Mouse (Mus musculus) myocyte (in vitro differentiated cells): Measurements from ENCODE around the gene Tcirg1.

Experiments
- CEBPB ChIP-seq: IDR thresholded peaks from 2 replicates; pipeline ENCODE4 v1.6.1; 2011; ENCODE audit warnings: mild to moderate bottlenecking, moderate library complexity; ENCODE audit not compliant: poor library complexity, insufficient read depth, severe bottlenecking
- E2F4 ChIP-seq: IDR thresholded peaks from one replicate; pipeline ENCODE4 v1.6.1; 2011; ENCODE audit warnings: mild to moderate bottlenecking, control low read depth, moderate library complexity; ENCODE audit not compliant: insufficient read depth
- MAX ChIP-seq: IDR thresholded peaks from one replicate; pipeline ENCODE4 v1.6.1; 2011; ENCODE audit warnings: low read depth, mild to moderate bottlenecking, control low read depth
- MYOD1 ChIP-seq, 3 experiments: IDR thresholded peaks; one replicate each; pipeline ENCODE4 v1.6.1; 2011; ENCODE audit warnings: control low read depth in 2 of 3, low read depth in 2 of 3, mild to moderate bottlenecking in 2 of 3, moderate library complexity in 1 of 3; ENCODE audit not compliant: insufficient read length in 2 of 3, control insufficient read depth in 1 of 3
- MYOG ChIP-seq, 3 experiments: IDR thresholded peaks; one replicate each; pipeline ENCODE4 v1.6.1; 2011; ENCODE audit warnings: control low read depth in 2 of 3, low read depth in 2 of 3, mild to moderate bottlenecking in 2 of 3; ENCODE audit not compliant: insufficient read length in 2 of 3, control insufficient read depth in 1 of 3, insufficient read depth in 1 of 3
- POLR2A ChIP-seq: IDR thresholded peaks from one replicate; pipeline ENCODE4 v1.6.1; 2011; ENCODE audit warnings: low read depth, mild to moderate bottlenecking, control low read depth, moderate library complexity; ENCODE audit not compliant: insufficient read length
- POLR2AphosphoS2 ChIP-seq: IDR thresholded peaks from one replicate; pipeline ENCODE4 v1.6.1; 2011; ENCODE audit warnings: low read depth, control low read depth; ENCODE audit not compliant: insufficient read length
- REST ChIP-seq: IDR thresholded peaks from one replicate; pipeline ENCODE4 v1.6.1; 2011; ENCODE audit warnings: mild to moderate bottlenecking, control low read depth, moderate library complexity; ENCODE audit not compliant: insufficient read depth, insufficient read length
- SRF ChIP-seq: IDR thresholded peaks from one replicate; pipeline ENCODE4 v1.6.1; 2011; ENCODE audit warnings: low read depth; ENCODE audit not compliant: control insufficient read depth, insufficient read length
- TCF12 ChIP-seq: IDR thresholded peaks from one replicate; pipeline ENCODE4 v1.6.1; 2011; ENCODE audit warnings: mild to moderate bottlenecking, control low read depth; ENCODE audit not compliant: poor library complexity, insufficient read depth, severe bottlenecking
- TCF3 ChIP-seq: IDR thresholded peaks from one replicate; pipeline ENCODE4 v1.6.1; 2011; ENCODE audit warnings: low read depth, control low read depth; ENCODE audit not compliant: insufficient read length
- USF1 ChIP-seq: IDR thresholded peaks from one replicate; pipeline ENCODE4 v1.6.1; 2011; ENCODE audit warnings: low read depth, mild to moderate bottlenecking, control low read depth, moderate library complexity

DNA sequence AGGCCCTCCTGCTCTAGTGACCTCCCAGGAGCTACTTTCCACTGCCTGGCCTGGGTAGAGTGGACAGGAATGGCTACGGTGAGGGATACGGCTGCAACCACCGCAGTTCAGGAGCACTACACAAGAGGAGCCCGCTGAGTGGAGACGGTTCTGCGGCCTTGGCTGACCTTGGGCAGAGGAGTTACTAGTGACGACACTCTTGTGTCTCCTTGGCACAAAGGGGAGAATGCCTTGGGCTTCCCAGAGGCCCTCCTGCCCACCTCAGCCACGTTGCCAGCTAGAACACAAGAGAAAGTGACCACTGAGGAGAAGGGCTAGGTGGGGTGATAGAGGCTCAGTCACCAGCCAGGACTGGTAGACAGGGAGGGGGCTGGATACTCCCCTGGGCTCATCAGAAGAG, 17.3 kb upstream of the Tcirg1 start:
- TF ChIP-seq POLR2A (no peak), MYOG (IDR thresholded peaks at IDR 0.05; ENCODE audit: control insufficient read depth in 1 of 3, insufficient read depth in 1 of 3, insufficient read length in 2 of 3, low read depth in 2 of 3) (no peak), CEBPB (no peak), TCF12 (no peak), SRF (no peak), POLR2AphosphoS2 (no peak), E2F4 (no peak), MAX (no peak), MYOD1 (IDR thresholded peaks at IDR 0.05; ENCODE audit: control insufficient read depth in 1 of 3, insufficient read length in 2 of 3, low read depth in 2 of 3) (no peak), USF1 (no peak), TCF3 (no peak), REST (no peak)
